ENCODE assay signal across 8 mouse cellular contexts in genomic region chr1:37998371-37999199, GRCm38 (mm10). TPM values are rescaled to one million over a fixed set of nuclear protein-coding genes. Genes with fewer than 3 reads are reported as not detected.
DNase-seq lines count a peak whose midpoint lies in the region; ATAC-seq and TF ChIP-seq lines count a peak whose summit lies in the region.

No protein-coding gene starts in this region.

- no peaks in the 10 kb centered on the region for H3K27me3 ChIP-seq in intestine, postnatal 0 days (replicated peaks; ENCODE audit: control insufficient read depth, insufficient read depth, low read length)
- H3K27me3 ChIP-seq in midbrain, postnatal 0 days (ENCODE audit: insufficient read depth, low read length): no peaks in the 10 kb centered on the region

- peaks cover 19% of the 10 kb centered on the region for H3K36me3 ChIP-seq in intestine, postnatal 0 days (ENCODE audit: control insufficient read depth, insufficient read depth)
- peaks cover 16% of the 10 kb centered on the region; the same call in 1 of the 2 replicates for H3K36me3 ChIP-seq in midbrain, postnatal 0 days (ENCODE audit: insufficient read depth, low read length)

- peak overlapping the region; percentile 88 for H3K9ac ChIP-seq in intestine, postnatal 0 days (ENCODE audit: low read depth, low read length)
- H3K9ac ChIP-seq in midbrain, postnatal 0 days (replicated peaks; ENCODE audit: low read length, poor library complexity, severe bottlenecking): peak overlapping the region; percentile 91

- H3K9me3 ChIP-seq in intestine, postnatal 0 days (ENCODE audit: control insufficient read depth): no peaks in the 10 kb centered on the region
- no peaks in the 10 kb centered on the region for H3K9me3 ChIP-seq in midbrain, postnatal 0 days (ENCODE audit: low read length)

- H3K27ac ChIP-seq in intestine, postnatal 0 days (ENCODE audit: low read depth, low read length): peak overlapping the region; percentile 92
- peak overlapping the region; percentile 94 for H3K27ac ChIP-seq in midbrain, postnatal 0 days (ENCODE audit: low read depth, low read length)

- H3K4me2 ChIP-seq in intestine, postnatal 0 days (replicated peaks; ENCODE audit: low read depth): peak overlapping the region; percentile 66
- H3K4me2 ChIP-seq in midbrain, postnatal 0 days (ENCODE audit: low read depth, low read length, poor library complexity, severe bottlenecking): peak overlapping the region; percentile 75

- peak; percentile 55 for DNase-seq in adrenal gland, postnatal 14 days
- DNase-seq in adrenal gland, adult (ENCODE audit: inconsistent age in 2 of 2, low spot score in 1 of 2): no peak
- peak; percentile 6 for DNase-seq in thymus, postnatal 0 days (ENCODE audit: low spot score)
- no peak for DNase-seq in thymus, postnatal 10 days (ENCODE audit: low spot score in 2 of 2)
- DNase-seq in midbrain, postnatal 0 days (ENCODE audit: low spot score): no peak
- DNase-seq in left cerebral cortex, adult 8-10 months (ENCODE audit: low spot score in 2 of 2): no peak
- DNase-seq in gastrocnemius, adult 8-10 months (ENCODE audit: low spot score in 2 of 2): no peak

- ATAC-seq in intestine, postnatal 0 days: peak; percentile 52
- peak; percentile 4; the same call in 1 of the 2 replicates for ATAC-seq in midbrain, postnatal 0 days (ENCODE audit: low FRiP score)

- peaks cover 4% of the 10 kb centered on the region; the same call in 1 of the 2 replicates for H3K4me1 ChIP-seq in intestine, postnatal 0 days (replicated peaks; ENCODE audit: control insufficient read depth, insufficient read depth, low read length)
- H3K4me1 ChIP-seq in midbrain, postnatal 0 days (ENCODE audit: insufficient read depth, low read length): peaks cover 13% of the 10 kb centered on the region

- 3% methylated on average over 25 of the region's 47 CpGs for WGBS in intestine, postnatal 0 days
- 4% methylated on average over 33 of the region's 47 CpGs for WGBS in midbrain, postnatal 0 days

- TF ChIP-seq CTCF in intestine, postnatal 0 days (IDR thresholded peaks at IDR 0.05; ENCODE audit: low read depth): no peak
- TF ChIP-seq CTCF in midbrain, postnatal 0 days (IDR thresholded peaks at IDR 0.05): no peak

- H3K4me3 ChIP-seq in intestine, postnatal 0 days (ENCODE audit: low read depth, low read length): peak overlapping the region; percentile 96
- peak overlapping the region; percentile 81 for H3K4me3 ChIP-seq in midbrain, postnatal 0 days (ENCODE audit: low read depth, low read length)

RNA-seq across cellular contexts. Expression of gene Eif5b, which starts 0.8 kb away (rescaled TPM):
- total RNA-seq in adrenal gland, postnatal 14 days (2021): 45.0 and 48.2 TPM in 2 replicates
- 21.6 and 23.7 TPM in 2 replicates for polyA plus RNA-seq in thymus, postnatal 0 days (2015; fragmentation: Nextera tagmentation; extraction: Ambion mirVana)
- 14.8 and 17.2 TPM in 2 replicates for polyA plus RNA-seq in intestine, postnatal 0 days (2015; fragmentation: Nextera tagmentation; extraction: Ambion mirVana)
- 6.6 and 12.4 TPM in 2 replicates for total RNA-seq in midbrain, postnatal 0 days (2014; rRNA removed)
- 16.7 and 19.6 TPM in 2 replicates for polyA plus RNA-seq in midbrain, postnatal 0 days (2015; fragmentation: Nextera tagmentation; extraction: Ambion mirVana)
- 10 to 100 TPM; 36.2 to 40.3 (median 37.5) TPM for total RNA-seq in left cerebral cortex, adult 8-10 months (2022)
- total RNA-seq in gastrocnemius, adult 8-10 months (2022): 10 to 100 TPM; 53.3 to 62.9 (median 54.8) TPM

RNA-seq across cellular contexts. Expression of gene Txndc9, which starts 0.9 kb away (rescaled TPM):
- 68.2 and 69.0 TPM in 2 replicates for total RNA-seq in adrenal gland, postnatal 14 days (2021)
- polyA plus RNA-seq in thymus, postnatal 0 days (2015; fragmentation: Nextera tagmentation; extraction: Ambion mirVana): 149 and 150 TPM in 2 replicates
- 101 and 103 TPM in 2 replicates for polyA plus RNA-seq in intestine, postnatal 0 days (2015; fragmentation: Nextera tagmentation; extraction: Ambion mirVana)
- total RNA-seq in midbrain, postnatal 0 days (2014; rRNA removed): 33.2 and 34.4 TPM in 2 replicates
- polyA plus RNA-seq in midbrain, postnatal 0 days (2015; fragmentation: Nextera tagmentation; extraction: Ambion mirVana): 112 and 116 TPM in 2 replicates
- 10 to 100 TPM; 57.1 to 62.3 (median 61.7) TPM for total RNA-seq in left cerebral cortex, adult 8-10 months (2022)
- total RNA-seq in gastrocnemius, adult 8-10 months (2022): 10 to 100 TPM; 30.9 to 38.3 (median 35.5) TPM

RNA-seq across cellular contexts. Expression of gene Lyg1, which starts 41.0 kb away (rescaled TPM):
- total RNA-seq in adrenal gland, postnatal 14 days (2021): not detected in 2 replicates
- polyA plus RNA-seq in thymus, postnatal 0 days (2015; fragmentation: Nextera tagmentation; extraction: Ambion mirVana): 0.30 and 0.59 TPM in 2 replicates
- not detected in 2 replicates for polyA plus RNA-seq in intestine, postnatal 0 days (2015; fragmentation: Nextera tagmentation; extraction: Ambion mirVana)
- not detected in 2 replicates for total RNA-seq in midbrain, postnatal 0 days (2014; rRNA removed)
- not detected in 2 replicates for polyA plus RNA-seq in midbrain, postnatal 0 days (2015; fragmentation: Nextera tagmentation; extraction: Ambion mirVana)
- total RNA-seq in left cerebral cortex, adult 8-10 months (2022): not detected
- total RNA-seq in gastrocnemius, adult 8-10 months (2022): not detected

Comparison
In these comparisons a context has a peak if more than half of its experiments do, and no peak if none do; other contexts are left out.
1. DNase-seq: peak in adrenal gland, postnatal 14 days (single experiment) and thymus, postnatal 0 days (single experiment); none in adrenal gland, adult (0 of 2), thymus, postnatal 10 days (0 of 2), midbrain, postnatal 0 days (single experiment), left cerebral cortex, adult 8-10 months (0 of 2) and gastrocnemius, adult 8-10 months (0 of 2).